Mouse (Mus musculus) embryonic stem cell, embryonic (primary cell): ENCODE data around the gene Samd8.

Experiments used
- CTCF ChIA-PET, 4 experiments: fragments of 300-600 bp in 2 of 4; fragments of 350-600 bp in 2 of 4; sonication (Branson Sonifier 250); formaldehyde crosslinking; loops; one replicate each; lab custom pipeline; 2022; ENCODE audit warnings: inconsistent platforms in 2 of 4; lab: Charles Lee
- POLR2A ChIA-PET, 4 experiments: fragments of 300-600 bp in 2 of 4; fragments of 350-600 bp in 2 of 4; sonication (Branson Sonifier 250); formaldehyde crosslinking; loops; one replicate each; lab custom pipeline; 2022; ENCODE audit warnings: antibody characterized with exemption in 4 of 4, inconsistent platforms in 1 of 4; lab: Charles Lee

Samd8 gene

DNA sequence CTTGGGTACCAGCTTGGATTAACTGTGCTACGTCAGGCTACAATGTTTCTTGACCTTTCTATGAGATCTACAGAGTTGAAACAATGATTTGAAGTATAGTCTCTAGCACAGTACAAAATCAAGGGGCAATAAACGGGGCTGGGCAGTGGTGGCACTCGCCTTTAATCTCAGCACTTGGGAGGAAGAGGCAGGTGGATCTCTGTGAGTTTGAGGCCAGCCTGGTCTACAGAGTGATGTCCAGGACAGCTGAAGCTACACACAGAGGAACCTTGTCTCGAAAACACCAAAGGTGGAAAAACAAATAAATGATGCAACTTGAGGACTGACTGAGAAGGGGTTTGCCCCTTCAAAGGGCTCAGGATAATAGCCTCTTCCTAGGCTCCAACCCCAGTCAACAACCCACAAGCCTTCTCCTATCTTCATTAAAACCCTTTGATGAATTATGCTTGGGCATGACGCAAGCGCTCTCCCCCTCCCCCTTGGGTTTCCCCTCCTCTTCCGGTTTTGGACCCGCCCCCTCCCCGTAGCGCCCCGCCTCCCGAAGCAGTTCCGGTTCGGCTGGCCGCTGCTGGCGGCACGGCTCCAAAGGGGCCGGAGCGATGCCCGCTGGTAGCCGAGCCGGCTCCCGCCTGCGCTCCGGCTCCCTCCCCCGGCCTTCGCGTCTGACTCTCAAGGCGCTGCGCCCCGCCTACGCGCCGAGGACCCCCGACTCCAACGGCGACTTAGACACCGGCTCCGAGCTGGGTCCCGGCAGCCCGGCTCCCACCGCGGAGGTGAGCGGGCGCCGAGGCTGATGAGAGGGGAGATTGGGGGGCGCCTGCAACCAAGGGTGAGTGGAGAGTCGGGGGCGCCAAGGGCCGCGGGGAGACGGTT is at the start of gene Samd8:
Gene Samd8 (plus strand): TSS at position 524 of the 873 bp plus-strand sequence.
- ChIA-PET POLR2A (interaction anchor here (0.6 to 3.3 kb wide), 33 partner anchors 8 to 821 kb away, joined by 3 to 19 read pairs (median 4); partner anchors contain the start of genes Adk (in 2 of the 4), Ap3m1 (in 2 of the 4), Kat6b (in 2 of the 4) and Vcl (in 1 of the 4)), CTCF (interaction anchor here (0.6 to 2.3 kb wide), 5 partner anchors 8 to 814 kb away, joined by 3 to 9 read pairs (median 3); no protein-coding TSS in a partner anchor)

GRCm38 (mm10) chr14:21702691-21703090 is 47.6 kb upstream of the Samd8 start:
- POLR2A ChIA-PET, result interaction anchor here in 2 of 4 experiments (0.6 to 0.9 kb wide), 4 partner anchors 17 to 651 kb away, joined by 3 read pairs; partner anchors contain the start of genes Adk (in 1 of the 2) and Ap3m1 (in 1 of the 2)
- CTCF ChIA-PET, result interaction anchor here in 2 of 4 experiments (0.6 to 1.4 kb wide), 3 partner anchors 23 to 302 kb away, joined by 3 read pairs; no protein-coding TSS in a partner anchor

DNA sequence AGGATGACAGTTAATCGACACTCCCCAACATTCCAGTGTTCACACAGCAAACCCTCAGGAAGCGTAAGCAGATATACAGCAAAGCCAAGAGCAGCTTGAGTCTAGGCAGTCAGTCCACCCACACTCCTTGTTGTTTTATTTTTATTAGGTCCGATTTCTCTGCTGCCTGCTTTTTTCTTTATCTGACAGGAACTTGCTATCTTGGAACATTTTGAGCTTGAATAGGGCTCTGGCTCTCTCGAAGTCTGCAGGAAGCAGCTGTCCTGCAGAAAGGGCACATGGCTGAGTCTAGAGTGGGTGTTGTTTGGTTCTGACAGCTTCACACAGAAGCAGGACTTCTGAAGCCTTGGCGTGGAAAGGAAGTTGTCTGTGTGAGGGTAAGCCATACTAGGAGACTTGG is 47.1 kb upstream of the Samd8 start:
- CTCF ChIA-PET, result interaction anchor here in 3 of 4 experiments (0.8 to 1.4 kb wide), 2 partner anchors 24 to 39 kb away, joined by 3 to 10 read pairs (median 5); no protein-coding TSS in a partner anchor
- POLR2A ChIA-PET, result interaction anchor here in 2 of 4 experiments (0.9 to 1.3 kb wide), 2 partner anchors 17 to 651 kb away, joined by 3 to 4 read pairs; partner anchors contain the start of genes Adk (in 1 of the 2) and Ap3m1 (in 1 of the 2)

GRCm38 (mm10) chr14:21705462-21705861 is 44.9 kb upstream of the Samd8 start:
- ChIA-PET CTCF (no interaction called here), POLR2A (interaction anchor here in 1 of 4 experiments (0.7 kb wide), 1 partner anchor 52 kb away, joined by 4 read pairs; no protein-coding TSS in a partner anchor)

- ChIA-PET CTCF (interaction anchor here in 1 of 4 experiments (1.6 kb wide), 1 partner anchor 35 kb away, joined by 4 read pairs; no protein-coding TSS in a partner anchor), POLR2A (interaction anchor here in 1 of 4 experiments (1.6 kb wide), 1 partner anchor 13 kb away, joined by 7 read pairs; no protein-coding TSS in a partner anchor)
These were observed 43.4 kb upstream of the Samd8 start for GRCm38 (mm10) chr14:21706759-21707571.

- POLR2A ChIA-PET, result no interaction called here
- CTCF ChIA-PET, result interaction anchor here in 2 of 4 experiments (1.5 to 2.3 kb wide), 2 partner anchors 32 kb away, joined by 4 to 8 read pairs; no protein-coding TSS in a partner anchor
These were observed 40.8 kb upstream of the Samd8 start for GRCm38 (mm10) chr14:21709545-21709944.

GRCm38 (mm10) chr14:21711231-21711630 is 39.1 kb upstream of the Samd8 start:
- ChIA-PET CTCF (no interaction called here), POLR2A (interaction anchor here in 1 of 4 experiments (1.0 to 1.5 kb wide), 2 partner anchors 9 to 97 kb away, joined by 3 read pairs; no protein-coding TSS in a partner anchor)

- ChIA-PET CTCF (interaction anchor here in 2 of 4 experiments (0.5 to 1.0 kb wide), 2 partner anchors 27 to 307 kb away, joined by 4 to 5 read pairs; no protein-coding TSS in a partner anchor), POLR2A (interaction anchor here in 1 of 4 experiments (0.6 kb wide), 1 partner anchor 1970 kb away, joined by 4 read pairs; no protein-coding TSS in a partner anchor)
These were observed 35.8 kb upstream of the Samd8 start, which contains the start of gene Dupd1 for GRCm38 (mm10) chr14:21714486-21714885. Gene Dupd1, minus strand, starts transcription at chr14:21714576.

- ChIA-PET CTCF (interaction anchor here in 1 of 4 experiments (1.5 kb wide), 1 partner anchor 22 kb away, joined by 5 read pairs; no protein-coding TSS in a partner anchor), POLR2A (interaction anchor here in 1 of 4 experiments (0.8 to 2.0 kb wide), 9 partner anchors 9 to 30 kb away, joined by 3 to 7 read pairs (median 3); partner anchors contain the start of genes Dusp13 and Samd8)
These were observed 30.5 kb upstream of the Samd8 start for GRCm38 (mm10) chr14:21719646-21720383.

GRCm38 (mm10) chr14:21720430-21721205 is 29.7 kb upstream of the Samd8 start:
- CTCF ChIA-PET, result interaction anchor here in 1 of 4 experiments (1.5 kb wide), 1 partner anchor 21 kb away, joined by 5 read pairs; no protein-coding TSS in a partner anchor
- POLR2A ChIA-PET, result interaction anchor here in 3 of 4 experiments (0.6 to 2.0 kb wide), 10 partner anchors 8 to 30 kb away, joined by 3 to 7 read pairs (median 4); partner anchors contain the start of genes Dusp13 (in 1 of the 3) and Samd8 (in 1 of the 3)

GRCm38 (mm10) chr14:21722021-21722698 is 28.2 kb upstream of the Samd8 start:
- CTCF ChIA-PET, result interaction anchor here in 2 of 4 experiments (1.3 to 1.5 kb wide), 2 partner anchors 20 kb away, joined by 4 read pairs; no protein-coding TSS in a partner anchor
- POLR2A ChIA-PET, result interaction anchor here in 1 of 4 experiments (0.6 kb wide), 1 partner anchor 17 kb away, joined by 4 read pairs; no protein-coding TSS in a partner anchor

DNA sequence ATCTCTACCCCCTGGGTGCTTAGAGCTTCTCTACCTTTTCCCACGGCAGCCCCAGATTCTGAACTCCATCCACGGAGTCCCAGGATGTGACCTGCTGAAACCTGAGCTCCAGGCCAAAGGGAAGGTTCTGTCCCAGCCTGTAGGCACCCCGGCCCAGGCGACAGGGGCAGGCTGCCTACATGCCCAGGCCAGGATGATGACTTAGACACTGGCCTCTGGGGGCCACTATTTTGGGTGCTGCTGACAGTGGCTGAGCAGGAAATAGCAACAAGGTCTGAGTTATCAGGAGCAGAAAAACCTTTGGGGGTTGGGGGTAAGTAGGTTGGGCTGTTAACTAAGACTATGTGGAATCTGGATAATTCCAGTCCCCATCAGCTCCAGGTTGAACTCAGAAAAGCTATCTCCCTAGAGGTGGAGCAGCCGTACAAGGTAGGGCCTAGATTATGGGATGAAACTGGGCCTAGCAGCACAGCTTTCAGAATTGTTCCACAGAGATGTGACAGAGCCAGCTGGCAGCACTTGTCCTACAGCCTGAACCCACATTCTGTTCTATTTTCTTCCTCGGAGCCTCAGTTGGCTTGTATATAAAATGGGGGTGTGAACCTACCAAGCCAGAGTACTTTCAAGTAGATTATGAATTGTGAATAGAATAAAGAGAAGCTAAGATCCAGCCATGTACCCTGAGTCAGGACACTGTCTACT is 21.1 kb upstream of the Samd8 start:
- POLR2A ChIA-PET, result interaction anchor here in 1 of 4 experiments (0.6 to 1.4 kb wide), 5 partner anchors 8 to 325 kb away, joined by 3 to 4 read pairs (median 3); partner anchors contain the start of genes Dusp13 and Samd8

DNA sequence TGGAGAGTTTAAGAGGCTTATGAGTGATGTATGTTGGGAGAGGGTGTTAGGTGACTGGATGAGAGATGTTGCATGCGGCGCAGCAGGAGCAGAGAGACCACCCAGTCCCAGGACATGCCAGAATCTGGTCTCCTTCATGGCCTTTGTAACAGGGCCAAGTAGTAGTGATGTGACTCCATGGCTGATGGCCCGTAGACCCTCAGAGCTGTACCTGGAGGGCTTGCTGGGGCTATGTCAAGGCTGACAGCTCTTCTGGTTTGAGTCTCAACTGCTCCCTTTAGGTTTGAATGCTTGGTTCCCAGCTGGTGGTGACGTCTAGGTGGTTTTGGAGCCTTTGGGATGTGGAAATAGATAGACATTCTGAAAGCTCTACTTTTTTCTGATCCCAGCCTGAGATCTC is 20.4 kb upstream of the Samd8 start:
- CTCF ChIA-PET, result interaction anchor here in 2 of 4 experiments (0.8 to 1.3 kb wide), 2 partner anchors 12 kb away, joined by 4 to 5 read pairs; no protein-coding TSS in a partner anchor
- POLR2A ChIA-PET, result interaction anchor here in 1 of 4 experiments (0.6 to 1.2 kb wide), 4 partner anchors 9 to 21 kb away, joined by 3 read pairs; partner anchors contain the start of genes Dusp13 and Samd8

More for the DNA sequence above, 21.1 kb upstream of the Samd8 start:
- CTCF ChIA-PET, result interaction anchor here in 3 of 4 experiments (0.6 to 1.3 kb wide), 4 partner anchors 13 to 252 kb away, joined by 3 to 5 read pairs (median 5); no protein-coding TSS in a partner anchor
